5 mouse cellular contexts compared by ENCODE assay signal in genomic region chr9:65220398-65220797, GRCm38 (mm10). TPM values are rescaled to one million over a fixed set of nuclear protein-coding genes. Genes with fewer than 3 reads are reported as not detected.
"Had no signal": no experiment of that assay in that cellular context is flagged by ENCODE, and none has a peak within 500 bp of the region (broad histone marks: within the 10 kb centered on the region; RNA-seq: fewer than 3 reads in every experiment).

No protein-coding gene starts in this region.

RNA-seq across cellular contexts. Expression of gene Cilp, which starts 44.6 kb away (rescaled TPM):
- total RNA-seq: layer of hippocampus, postnatal 36 days; left cerebral cortex, postnatal 14 days; left cerebral cortex, postnatal 4 days; megakaryocyte progenitor cell, adult 5-6 weeks; megakaryocyte-erythroid progenitor cell, adult 5-6 weeks had no signal
